In the genomic region with DNA sequence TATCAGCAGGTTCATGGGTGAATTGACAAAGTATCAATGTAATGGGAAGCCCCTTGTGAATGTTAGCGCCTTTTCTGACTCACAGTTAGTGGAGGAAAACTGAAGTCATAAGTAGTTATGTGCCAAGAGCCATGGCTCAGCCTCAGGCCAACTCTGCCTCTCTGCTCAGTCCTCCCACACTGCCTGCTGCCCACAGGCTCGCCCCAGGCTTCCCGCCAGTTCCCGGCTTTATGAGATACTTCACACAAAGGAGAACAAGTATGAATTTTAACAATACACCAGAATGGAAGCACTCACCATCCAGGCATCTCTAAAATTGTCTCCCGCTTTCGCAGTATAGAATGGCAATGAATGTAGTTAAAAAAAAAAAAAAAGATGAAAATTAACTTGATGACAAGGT, we compare ENCODE assay signal across 10 mouse cellular contexts.
DNase-seq lines count a peak whose midpoint lies in the region.
"Had no signal": no experiment of that assay in that cellular context is flagged by ENCODE, and none has a peak within 500 bp of the region (broad histone marks: within the 10 kb centered on the region; RNA-seq: fewer than 3 reads in every experiment).

No protein-coding gene starts in this region.

- DNase-seq in cerebellum, postnatal 10 days = peak; percentile 3 to 13
- no peak for DNase-seq in cerebellum, adult 9-10 months
- DNase-seq in right cerebral cortex, adult 18-20 months = peak; percentile 80
- DNase-seq in right cerebral cortex, postnatal 4 days = no peak
- peak; percentile 53 to 60 for DNase-seq in right cerebral cortex, postnatal 10 days (ENCODE audit: low spot score in 2 of 2)
- no peak for DNase-seq in kidney, adult 8-10 months
- DNase-seq in urinary bladder, postnatal 25 days (ENCODE audit: low spot score) = no peak
- DNase-seq in embryo, embryonic 11 days = no peak
- DNase-seq: adrenal gland, postnatal 25 days; cerebellum, postnatal 14 days had no signal

Comparison
In these comparisons a context has a peak if more than half of its experiments do, and no peak if none do; other contexts are left out.
1. DNase-seq: peak in cerebellum, postnatal 10 days (2 of 2), right cerebral cortex, adult 18-20 months (single experiment) and right cerebral cortex, postnatal 10 days (2 of 2); none in cerebellum, adult 9-10 months (single experiment), right cerebral cortex, postnatal 4 days (single experiment), kidney, adult 8-10 months (0 of 2), urinary bladder, postnatal 25 days (single experiment) and embryo, embryonic 11 days (single experiment).